Mouse (Mus musculus): ENCODE results near the gene S1pr3.

GRCm38 (mm10) chr13:51419501-51419900 is 11.1 kb downstream of the S1pr3 start:
- TF ChIP-seq POLR2A (IDR thresholded peaks at IDR 0.05; ENCODE audit: low read depth, low read length): no peak
- TF ChIP-seq CTCF (IDR thresholded peaks at IDR 0.05; ENCODE audit: extremely low read depth, insufficient read length, insufficient replicate concordance, low read depth, low read length): no peak

All from small intestine, adult 2 months (tissue).